8 mouse cellular contexts compared by ENCODE assay signal in the genomic region with DNA sequence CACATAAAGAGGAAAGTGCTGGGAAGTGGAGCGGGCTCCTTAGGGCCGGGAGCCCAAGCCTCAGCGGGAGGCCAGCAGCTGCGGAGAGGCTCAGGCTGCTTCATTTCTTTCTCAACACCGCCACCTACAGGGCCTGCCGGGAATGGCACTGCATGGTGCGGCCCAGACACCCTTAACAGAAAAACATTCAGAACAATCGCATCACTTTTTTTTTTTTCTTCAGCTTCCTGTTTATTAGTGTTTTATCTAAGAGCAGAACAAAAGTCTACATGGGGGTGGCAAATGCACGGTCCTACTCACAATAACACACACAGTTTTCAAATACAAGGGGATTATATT.
DNase-seq lines count a peak whose midpoint lies in the region; ATAC-seq lines count a peak whose summit lies in the region.

No protein-coding gene starts in this region.

- no peaks in the 10 kb centered on the region for H3K36me3 ChIP-seq in intestine, embryonic 14.5 days (ENCODE audit: control insufficient read depth, insufficient read depth, low read length)

- peak; percentile 96 for DNase-seq in adipocyte (ENCODE audit: low spot score)
- DNase-seq in embryo, embryonic 10 days (ENCODE audit: low spot score) = peak; percentile 94
- peak; percentile 93 for DNase-seq in gastrocnemius, postnatal 14 days
- peak; percentile 100 for DNase-seq in intestine, embryonic 14.5 days (ENCODE audit: low spot score)
- DNase-seq in left cerebral cortex, postnatal 10 days (ENCODE audit: extremely low spot score in 1 of 2, low spot score in 2 of 2) = peak; percentile 89 to 94
- DNase-seq in mesoderm, embryonic 11.5 days (ENCODE audit: low read depth, low spot score) = peak; percentile 92
- DNase-seq in right cerebral cortex, postnatal 25 days = peak; percentile 89
- peak; percentile 87 to 96 for DNase-seq in urinary bladder, postnatal 4 days (ENCODE audit: low spot score in 2 of 2)

- H3K4me3 ChIP-seq in intestine, embryonic 14.5 days (ENCODE audit: low read depth, low read length) = no peak overlapping the region

- H3K9me3 ChIP-seq in intestine, embryonic 14.5 days (ENCODE audit: control insufficient read depth, low read length) = no peaks in the 10 kb centered on the region

- peak; percentile 85 for ATAC-seq in intestine, embryonic 14.5 days (replicated peaks; ENCODE audit: low FRiP score, low TSS enrichment, low read depth)

- H3K9ac ChIP-seq in intestine, embryonic 14.5 days (ENCODE audit: low read length) = no peak overlapping the region

- WGBS in intestine, embryonic 14.5 days = 1% methylated on average over 9 of the region's 9 CpGs

- intact Hi-C loops in gastrocnemius, postnatal 14 days (cut with DNase I; ENCODE audit: low total_unique reads) = loop anchor here (2.0 to 10.0 kb wide), 3 partner anchors 151 to 507 kb away; no protein-coding TSS in a partner anchor
- intact Hi-C loops in left cerebral cortex, postnatal 10 days (cut with DNase I) = loop anchor here (2.0 kb wide), 2 partner anchors 273 to 507 kb away; no protein-coding TSS in a partner anchor

- H3K27ac ChIP-seq in intestine, embryonic 14.5 days (ENCODE audit: low read depth) = no peak overlapping the region

- H3K27me3 ChIP-seq in intestine, embryonic 14.5 days (replicated peaks; ENCODE audit: control insufficient read depth, insufficient read depth, low read length) = no peaks in the 10 kb centered on the region

- peaks cover 20% of the 10 kb centered on the region for H3K4me1 ChIP-seq in intestine, embryonic 14.5 days (replicated peaks; ENCODE audit: control insufficient read depth, insufficient read depth, low read length)

- H3K4me2 ChIP-seq in intestine, embryonic 14.5 days (ENCODE audit: low read length) = no peak overlapping the region
